Mouse (Mus musculus) erythroblast, embryonic 14.5 days (primary cell): ENCODE results near the gene 1700030J22Rik.

Experiments used
- GATA1 ChIP-seq: IDR thresholded peaks from 2 replicates; pipeline ENCODE4 v1.6.1; 2012; ENCODE audit warnings: low read length, inconsistent platforms, mixed read lengths
- TAL1 ChIP-seq: IDR thresholded peaks from 3 replicates; pipeline ENCODE4 v1.6.1; 2012; ENCODE audit warnings: low read length, inconsistent platforms, mixed read lengths

DNA sequence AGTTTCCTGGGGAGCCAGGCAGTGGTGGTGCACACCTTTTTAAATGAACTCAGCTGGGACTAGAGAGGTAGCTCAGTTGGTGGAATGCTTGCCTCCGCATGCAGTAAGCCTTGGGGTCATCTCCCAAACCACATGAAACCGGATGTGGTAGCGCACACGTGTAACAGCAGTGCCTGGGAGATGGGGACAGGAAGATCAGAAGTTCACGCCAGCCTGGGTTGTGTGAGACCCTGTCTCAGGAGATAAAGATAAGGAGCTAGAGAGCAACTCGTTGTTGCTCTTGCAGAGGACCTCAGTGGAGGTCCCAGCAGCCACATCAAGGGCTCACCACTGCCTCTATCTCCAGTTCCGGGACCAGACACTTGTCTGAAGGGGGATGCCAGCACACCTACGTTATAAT, 55.2 kb downstream of the 1700030J22Rik start:
- TF ChIP-seq TAL1 (no peak), GATA1 (no peak)
